Mouse (Mus musculus) Patski (cell line): ENCODE measurements around the gene Amer3. TPM values are rescaled to one million over a fixed set of nuclear protein-coding genes. Genes with fewer than 3 reads are reported as not detected.

Experiments
- ATAC-seq: fragments of 100-300 bp; one replicate; pipeline ENCODE4 v1.8.0; 2021
- CTCF ChIA-PET: fragments of 350-600 bp; sonication (Branson Sonifier 250); formaldehyde crosslinking; loops from one replicate; lab custom pipeline; 2022; ENCODE audit warnings: inconsistent platforms; lab: Charles Lee
- POLR2A ChIA-PET: fragments of 350-600 bp; sonication (Branson Sonifier 250); formaldehyde crosslinking; loops from one replicate; lab custom pipeline; 2022; ENCODE audit warnings: antibody characterized with exemption, inconsistent platforms; lab: Charles Lee
- DNase-seq: peaks from one replicate; pipeline ENCODE4 v3.0.0-alpha.2; 2011; ENCODE audit warnings: low read depth, low spot score
- H3K27me3 ChIP-seq: fragments of 371-371 bp; one replicate; pipeline ENCODE4 v1.5.1; 2021
- CTCF ChIP-seq: fragments of 100-300 bp; IDR thresholded peaks from one replicate; pipeline ENCODE4 v1.5.1; 2021
- in situ Hi-C: fragments of 300-500 bp; cut with MboI; formaldehyde crosslinking; loops from 3 replicates; pipeline ENCODE4 v1.11.1; 2018; ENCODE audit warnings: low pct_unique_long_range_greater_than_20kb, mixed read lengths
- polyA plus RNA-seq: library from polyadenylated mRNA; unstranded; gene quantifications from one replicate; pipeline ENCODE4 v1.2.3, GENCODE M21; 2021

Gene Amer3
- polyA plus RNA-seq, 1 experiment from 2014 or later: not detected

- peaks cover 5% of the 10 kb centered on the region for H3K27me3 ChIP-seq
- POLR2A ChIA-PET: no interaction called here
- DNase-seq (no peak), ATAC-seq (no peak)
- in situ Hi-C loops: no loop called here
- CTCF ChIA-PET: no interaction called here
- TF ChIP-seq CTCF: no peak
Measured at GRCm38 (mm10) chr1:34568120-34568519, 11.3 kb upstream of the Amer3 start.

- ChIA-PET POLR2A (no interaction called here), CTCF (no interaction called here)
- DNase-seq (no peak), ATAC-seq (no peak)
- peaks cover 1% of the 10 kb centered on the region for H3K27me3 ChIP-seq
- TF ChIP-seq CTCF: no peak
- in situ Hi-C loops: no loop called here
Measured at GRCm38 (mm10) chr1:34569876-34570275, 9.6 kb upstream of the Amer3 start.

GRCm38 (mm10) chr1:34571431-34571830 lies 8.0 kb upstream of the Amer3 start:
- no peak for TF ChIP-seq CTCF
- ChIA-PET POLR2A (no interaction called here), CTCF (no interaction called here)
- DNase-seq: no peak
- ATAC-seq: no peak
- peaks cover 13% of the 10 kb centered on the region for H3K27me3 ChIP-seq
- in situ Hi-C loops: no loop called here

- CTCF ChIA-PET: no interaction called here
- TF ChIP-seq CTCF: no peak
- DNase-seq: no peak
- in situ Hi-C loops: no loop called here
- peaks cover 15% of the 10 kb centered on the region for H3K27me3 ChIP-seq
- ATAC-seq: no peak
- POLR2A ChIA-PET: no interaction called here
Measured at GRCm38 (mm10) chr1:34573221-34573620, 6.2 kb upstream of the Amer3 start.

- ChIA-PET POLR2A (interaction anchor here (0.6 kb wide), 1 partner anchor 16 kb away, joined by 3 read pairs; no protein-coding TSS in a partner anchor), CTCF (no interaction called here)
- DNase-seq: no peak
- peaks cover 39% of the 10 kb centered on the region for H3K27me3 ChIP-seq
- no peak for TF ChIP-seq CTCF
- ATAC-seq: no peak
- in situ Hi-C loops: no loop called here
Measured at GRCm38 (mm10) chr1:34579782-34580356, 412 bp downstream of the Amer3 start.

GRCm38 (mm10) chr1:34582218-34582617 lies 2.8 kb downstream of the Amer3 start:
- ChIA-PET CTCF (no interaction called here), POLR2A (no interaction called here)
- no peak for DNase-seq
- no peak for ATAC-seq
- H3K27me3 ChIP-seq: peaks cover 24% of the 10 kb centered on the region
- TF ChIP-seq CTCF: no peak
- in situ Hi-C loops: no loop called here

GRCm38 (mm10) chr1:34583821-34584263 lies 4.4 kb downstream of the Amer3 start:
- no peak for TF ChIP-seq CTCF
- DNase-seq (no peak), ATAC-seq (no peak)
- peaks cover 24% of the 10 kb centered on the region for H3K27me3 ChIP-seq
- CTCF ChIA-PET: no interaction called here
- POLR2A ChIA-PET: no interaction called here
- in situ Hi-C loops: no loop called here

- in situ Hi-C loops: no loop called here
- ATAC-seq (no peak), DNase-seq (no peak)
- ChIA-PET POLR2A (interaction anchor here (0.5 kb wide), 1 partner anchor 1292 kb away, joined by 4 read pairs; no protein-coding TSS in a partner anchor), CTCF (no interaction called here)
- H3K27me3 ChIP-seq: peaks cover 24% of the 10 kb centered on the region
- TF ChIP-seq CTCF: no peak
Measured at GRCm38 (mm10) chr1:34584736-34585135, 5.3 kb downstream of the Amer3 start.

- POLR2A ChIA-PET: no interaction called here
- no peak for TF ChIP-seq CTCF
- peaks cover 15% of the 10 kb centered on the region for H3K27me3 ChIP-seq
- ATAC-seq: no peak
- in situ Hi-C loops: no loop called here
- no peak for DNase-seq
- CTCF ChIA-PET: no interaction called here
Measured at GRCm38 (mm10) chr1:34587298-34588096, 8.0 kb downstream of the Amer3 start.

GRCm38 (mm10) chr1:34600000-34600399 lies 20.5 kb downstream of the Amer3 start:
- no peak for TF ChIP-seq CTCF
- DNase-seq (no peak), ATAC-seq (no peak)
- no peaks in the 10 kb centered on the region for H3K27me3 ChIP-seq
- ChIA-PET CTCF (no interaction called here), POLR2A (no interaction called here)
- in situ Hi-C loops: no loop called here

- no peaks in the 10 kb centered on the region for H3K27me3 ChIP-seq
- no peak for TF ChIP-seq CTCF
- in situ Hi-C loops: no loop called here
- POLR2A ChIA-PET: no interaction called here
- ATAC-seq (no peak), DNase-seq (no peak)
- CTCF ChIA-PET: no interaction called here
Measured at GRCm38 (mm10) chr1:34601323-34602047, 22.0 kb downstream of the Amer3 start.
